Mouse (Mus musculus): ENCODE measurements at regions not wholly inside any gene's neighbourhood (a gene's known extent, or its start where the extent isn't known, plus 50 kb on each side); places are given as distances from the start of the nearest gene placed in this dataset.

DNA sequence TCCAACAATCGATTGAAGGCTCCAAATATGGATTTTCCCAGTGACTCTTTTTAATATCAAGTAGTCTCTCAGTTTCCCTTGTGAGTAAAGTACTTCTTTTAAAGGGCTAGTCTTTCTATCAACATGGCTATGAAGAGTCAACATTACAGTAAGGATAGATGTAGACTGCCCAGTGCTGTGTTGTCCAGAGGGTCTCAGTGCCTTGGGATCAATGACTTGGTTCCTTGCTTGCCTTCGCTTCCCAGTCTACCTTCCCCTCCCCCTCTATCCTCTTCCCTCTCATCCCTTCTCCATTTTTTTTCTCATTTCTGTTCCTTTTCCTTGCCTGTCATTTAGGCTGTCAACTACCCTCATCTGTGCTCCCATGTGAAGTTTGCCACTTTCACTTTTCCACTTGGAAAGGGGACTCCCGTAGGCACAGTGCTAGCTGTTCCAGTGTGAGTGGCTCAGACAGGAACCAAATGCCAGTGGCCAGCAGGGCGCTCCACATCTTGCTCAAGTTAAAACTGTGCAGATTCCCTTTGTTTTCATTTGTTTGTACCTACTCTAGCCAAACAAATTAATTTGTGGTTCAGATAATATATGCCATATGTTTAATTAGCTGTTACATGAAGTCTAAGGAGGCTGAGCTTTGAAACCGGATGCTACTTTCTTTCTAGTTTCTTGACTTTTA is 608.9 kb downstream of the Lmo4 start:
- in situ Hi-C loops (cut with MboI, MseI): no loop called here

DNA sequence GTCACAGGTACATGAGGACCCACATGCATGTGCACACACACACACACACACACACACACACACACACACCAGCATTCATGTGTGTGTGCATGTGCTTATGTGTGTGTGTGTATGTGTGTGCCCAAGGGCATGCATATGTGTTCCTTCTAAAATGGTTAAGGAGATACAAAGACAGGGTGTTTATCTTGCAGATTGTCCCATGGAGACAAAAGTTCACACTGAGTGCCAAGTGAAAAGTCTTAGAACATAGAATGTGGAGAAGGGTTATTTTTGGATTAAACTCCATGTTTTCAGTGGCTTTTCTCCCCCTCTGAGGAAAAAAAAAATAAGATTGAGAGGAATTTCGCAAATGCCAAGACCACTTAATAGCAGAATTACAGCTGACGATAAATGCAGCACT is 609.9 kb downstream of the Lmo4 start:
- in situ Hi-C loops (cut with MboI, MseI): no loop called here

DNA sequence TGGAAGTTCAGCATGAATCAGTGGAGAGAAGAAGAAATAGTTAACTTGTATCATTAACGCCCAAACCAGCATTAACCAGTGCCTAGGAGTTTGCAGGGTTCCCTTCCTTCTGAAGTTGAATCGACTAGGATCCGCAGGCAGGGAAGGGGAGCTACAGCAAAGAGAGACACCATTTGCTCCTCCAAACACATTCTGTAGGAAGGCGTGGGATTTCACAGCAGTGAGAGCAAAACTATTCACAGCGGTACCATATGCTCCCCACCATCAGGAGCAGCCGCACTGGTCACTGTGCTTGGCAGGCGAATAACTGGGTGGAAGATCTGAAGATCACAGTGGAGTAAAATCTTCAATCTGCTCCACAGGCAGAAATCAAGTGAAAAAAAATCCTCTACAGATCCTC is 610.3 kb downstream of the Lmo4 start:
- in situ Hi-C loops (cut with MboI, MseI): no loop called here

DNA sequence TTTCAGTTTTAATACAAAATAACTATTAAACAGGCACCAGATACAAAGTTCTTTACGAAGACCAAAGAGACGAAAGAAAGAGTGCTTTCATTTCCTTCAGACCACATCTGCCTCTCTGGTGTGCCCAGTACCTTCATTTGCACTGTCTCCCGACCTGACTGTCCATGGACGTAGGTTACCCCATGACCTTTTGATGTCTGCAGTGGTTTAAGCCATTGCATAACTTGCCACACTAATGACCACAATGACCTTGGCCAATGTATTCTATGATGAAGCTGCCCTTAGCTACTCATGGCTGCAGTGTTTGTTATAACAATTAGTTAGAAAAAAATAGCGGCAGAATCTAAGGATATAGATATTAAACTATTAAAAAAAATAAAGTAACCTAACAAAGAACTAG is 618.4 kb downstream of the Lmo4 start:
- in situ Hi-C loops (cut with MboI, MseI): no loop called here

DNA sequence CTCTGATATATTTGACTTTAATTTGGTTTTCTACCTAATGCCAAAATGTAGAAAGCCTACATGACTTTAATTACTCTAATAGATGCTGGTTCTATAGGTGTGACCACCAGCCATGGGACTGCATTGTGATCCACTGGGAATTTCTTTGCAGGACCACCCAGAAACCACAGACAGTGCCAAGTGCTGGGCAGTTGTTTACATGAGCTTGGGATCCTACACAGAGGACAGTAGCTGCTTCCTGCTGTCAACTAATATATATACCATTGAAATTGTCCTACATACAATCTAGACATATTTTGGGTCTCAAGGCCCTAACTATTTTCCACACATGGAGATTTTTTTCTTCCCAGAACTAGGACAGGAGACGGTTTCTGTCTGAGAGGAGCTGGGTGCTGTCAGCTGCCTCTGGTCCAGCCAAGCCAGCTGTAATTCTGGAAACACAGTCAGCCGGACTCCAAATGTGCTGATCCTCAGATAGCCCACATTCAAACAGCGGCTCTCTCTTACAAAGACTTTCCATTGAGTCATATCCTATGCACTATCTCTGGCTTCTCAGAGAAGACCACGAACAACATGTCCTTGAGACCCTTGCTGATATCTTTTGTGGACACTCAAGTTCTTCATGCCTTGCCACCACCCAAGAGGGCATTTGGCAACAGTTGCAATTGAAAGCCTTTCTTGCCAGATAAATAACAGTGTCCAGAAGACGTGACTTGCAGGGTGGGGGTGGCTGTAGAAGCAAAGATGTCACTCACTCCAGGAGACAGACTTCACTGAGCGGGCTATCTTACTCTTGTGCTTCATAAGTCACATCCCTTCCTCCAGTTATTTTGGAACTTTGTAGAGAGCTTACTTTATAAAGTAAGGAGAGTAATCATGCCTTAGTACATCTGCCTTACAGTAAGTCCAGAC is 620.1 kb downstream of the Lmo4 start:
- in situ Hi-C loops (cut with MboI, MseI): no loop called here

DNA sequence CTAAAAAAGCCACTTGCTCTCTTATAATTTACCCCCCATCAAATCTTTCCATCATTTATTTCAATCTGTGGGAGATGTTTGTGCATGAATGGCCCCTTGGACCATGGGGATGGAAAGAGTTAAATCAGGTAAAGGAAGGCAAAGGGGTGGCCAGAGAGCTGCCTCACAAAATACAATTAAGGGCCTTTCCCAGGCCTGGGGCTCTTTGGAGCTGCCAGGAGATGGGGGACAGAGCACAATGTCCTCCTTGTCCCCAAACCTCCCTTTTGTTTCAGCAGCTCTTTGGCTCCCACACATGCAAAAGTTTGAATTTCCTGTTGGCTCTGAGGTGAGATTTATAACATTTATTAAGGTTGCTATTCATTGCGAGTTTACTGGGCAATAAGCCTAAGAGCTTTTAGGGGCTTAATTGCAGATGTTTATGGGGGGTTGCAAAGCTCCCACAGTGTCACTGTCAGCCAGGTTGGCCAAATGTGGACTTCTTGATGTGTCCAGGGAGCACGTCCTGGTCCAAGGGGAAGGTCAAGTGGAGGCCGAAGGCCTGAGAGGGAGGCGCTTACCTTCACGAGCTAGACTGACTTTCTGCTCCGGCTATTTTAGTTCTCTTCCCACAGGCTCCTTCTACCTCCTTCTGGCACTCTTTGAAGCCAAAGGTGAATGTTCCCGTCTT is 628.5 kb downstream of the Lmo4 start:
- in situ Hi-C loops (cut with MboI, MseI): no loop called here

DNA sequence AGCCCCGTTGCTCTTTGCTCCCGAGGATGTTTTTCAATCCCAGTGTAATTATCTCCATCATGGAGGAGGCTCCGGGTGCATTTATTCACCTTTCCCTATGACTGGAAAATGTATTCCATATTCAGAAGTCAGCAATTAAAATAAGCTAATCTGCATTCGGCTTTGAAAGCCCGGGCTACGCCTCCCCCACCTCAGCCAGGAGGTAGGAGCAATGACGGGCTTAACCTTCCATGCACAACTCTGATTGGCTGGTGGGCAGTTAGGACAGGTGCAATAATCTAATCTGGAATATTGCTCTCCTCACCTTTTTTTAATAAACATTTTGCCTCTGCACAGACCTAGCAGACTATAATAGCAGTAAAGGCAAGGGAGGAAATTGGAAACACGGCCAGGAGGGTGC is 629.3 kb downstream of the Lmo4 start:
- in situ Hi-C loops (cut with MboI, MseI): no loop called here

DNA sequence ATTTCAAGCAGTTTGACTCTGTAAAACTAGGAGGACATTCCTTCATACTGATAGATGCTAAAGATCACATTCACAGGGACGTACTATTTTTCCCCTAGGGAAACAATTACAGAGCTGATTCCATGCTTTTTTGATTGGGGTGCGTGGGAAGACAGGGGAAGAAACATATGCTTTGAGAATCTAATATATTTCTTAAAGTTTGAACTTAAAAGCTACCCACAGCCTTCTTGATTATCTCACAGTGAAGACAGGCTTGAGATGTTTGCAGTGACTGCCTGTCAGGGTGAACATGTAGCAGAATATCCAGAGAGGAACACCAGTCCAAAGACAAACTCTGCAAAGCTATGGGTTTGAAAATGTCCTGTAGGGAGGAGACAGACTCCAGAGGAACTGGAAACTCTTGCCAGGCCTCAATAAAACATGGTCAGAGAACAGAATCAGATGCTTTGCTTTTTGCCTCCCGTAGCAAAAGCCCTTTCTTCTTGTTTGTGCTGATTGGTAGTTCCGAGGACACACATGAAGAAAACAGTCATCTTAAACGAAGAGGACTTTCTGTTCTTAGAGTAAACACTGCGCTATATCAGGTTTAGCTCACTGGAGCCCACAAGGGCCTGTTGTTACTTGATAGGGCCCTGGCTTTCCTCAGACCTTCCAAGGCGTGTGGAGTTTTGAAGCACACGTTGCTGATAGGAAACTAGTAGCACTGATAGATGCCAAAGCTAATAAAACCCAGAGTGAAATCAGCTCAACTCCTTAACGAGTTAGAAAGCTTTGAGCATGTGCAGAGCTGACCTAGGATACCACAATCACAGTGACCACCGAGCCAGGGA is 630.8 kb downstream of the Lmo4 start:
- in situ Hi-C loops (cut with MboI, MseI): no loop called here

DNA sequence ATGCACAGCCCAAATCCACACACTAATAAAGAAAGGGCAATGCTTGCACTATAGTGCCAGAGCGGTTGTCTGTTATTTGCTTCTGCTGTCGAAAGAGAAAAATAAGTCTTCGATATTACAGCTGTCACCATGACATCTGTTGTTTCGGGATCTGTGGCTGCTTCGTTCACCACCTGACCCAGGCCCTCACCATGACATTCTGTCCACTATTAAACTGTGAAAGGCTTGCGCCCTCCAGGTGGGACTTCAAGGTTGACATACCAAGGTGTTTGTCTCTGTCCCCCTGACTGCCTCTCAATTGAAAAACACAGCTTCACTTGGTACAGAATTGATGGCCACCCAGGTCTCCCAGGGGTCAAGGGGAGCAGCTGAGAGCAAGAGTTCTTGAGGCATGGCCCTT is 635.1 kb downstream of the Lmo4 start:
- in situ Hi-C loops (cut with MboI, MseI): no loop called here

DNA sequence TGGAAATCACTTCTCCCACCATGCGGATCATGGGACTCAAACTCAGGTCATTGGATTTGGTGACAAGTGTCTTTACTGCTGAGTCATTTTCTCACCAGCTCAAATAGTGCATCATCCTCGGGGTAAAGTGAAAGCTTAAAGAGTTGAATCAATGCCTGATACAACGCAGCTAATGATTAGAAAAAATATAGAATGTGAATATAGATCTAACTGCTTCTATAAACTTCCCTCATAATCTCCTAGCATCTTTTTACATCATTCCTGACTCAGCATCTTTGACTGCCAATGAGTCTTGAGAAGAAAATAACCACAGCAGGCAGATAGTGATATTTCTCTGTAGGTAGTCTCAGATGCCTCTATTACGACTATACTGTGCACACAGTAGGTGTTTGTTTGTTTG is 640.0 kb downstream of the Lmo4 start:
- in situ Hi-C loops (cut with MboI, MseI): no loop called here

DNA sequence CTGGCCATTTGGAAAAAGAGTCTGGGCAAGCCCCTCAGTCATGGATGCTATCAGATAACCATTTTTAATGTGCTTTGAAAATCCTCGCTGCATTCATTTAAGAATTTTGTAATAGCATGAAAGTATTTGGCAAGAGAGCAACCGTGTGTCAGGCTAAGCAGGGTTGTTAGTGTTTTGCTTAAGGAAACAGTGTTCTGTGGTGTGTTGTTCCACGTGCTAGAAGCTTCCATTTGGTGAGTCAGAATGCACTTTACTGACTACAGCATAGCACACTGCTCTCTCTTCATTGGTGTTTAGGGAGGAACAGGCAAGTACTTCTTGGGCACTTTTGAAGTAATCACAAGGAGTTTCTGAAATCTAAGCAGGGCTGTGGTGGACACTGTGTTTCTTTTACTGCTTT is 661.0 kb upstream of the Pkn2 start:
- in situ Hi-C loops (cut with MboI, MseI): no loop called here

DNA sequence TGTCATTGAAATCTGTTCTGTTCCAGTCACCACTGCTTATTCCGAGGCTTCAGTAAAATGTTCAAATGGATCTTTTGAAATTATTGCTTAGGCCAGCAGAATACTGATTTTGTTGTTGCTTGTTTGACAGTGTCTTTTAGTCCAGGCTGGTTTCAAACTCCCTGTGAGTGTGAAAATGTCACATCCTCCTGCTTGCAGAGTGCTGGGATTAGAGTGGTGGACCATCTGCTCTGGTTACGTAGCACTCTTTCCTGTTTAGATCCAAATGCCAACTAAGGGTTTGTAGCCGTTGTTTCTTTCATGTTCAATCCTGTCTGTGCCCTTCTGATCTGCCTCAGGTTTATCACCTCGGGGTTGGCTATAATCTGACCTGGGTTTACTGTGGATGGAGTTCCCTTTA is 646.2 kb upstream of the Pkn2 start:
- in situ Hi-C loops (cut with MboI, MseI): no loop called here

DNA sequence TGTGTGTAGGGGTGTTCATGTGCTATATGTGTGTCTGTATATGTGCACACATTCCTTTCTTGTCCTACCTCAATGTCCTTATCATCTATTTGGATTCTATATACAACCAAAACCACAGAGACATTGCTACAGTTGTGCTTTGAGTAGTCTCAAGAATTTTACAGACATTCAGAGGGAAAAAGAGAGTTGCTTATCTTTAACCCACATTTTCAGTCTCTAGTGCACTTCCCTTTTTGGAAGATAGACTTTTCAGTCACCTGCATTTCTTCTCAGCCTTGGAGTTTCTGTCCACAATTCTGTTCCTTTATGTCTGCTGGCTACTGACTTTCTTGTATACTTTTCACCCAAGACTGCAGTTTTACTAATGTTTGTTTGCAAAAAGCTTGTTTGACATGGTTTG is 645.5 kb upstream of the Pkn2 start:
- in situ Hi-C loops (cut with MboI, MseI): no loop called here

DNA sequence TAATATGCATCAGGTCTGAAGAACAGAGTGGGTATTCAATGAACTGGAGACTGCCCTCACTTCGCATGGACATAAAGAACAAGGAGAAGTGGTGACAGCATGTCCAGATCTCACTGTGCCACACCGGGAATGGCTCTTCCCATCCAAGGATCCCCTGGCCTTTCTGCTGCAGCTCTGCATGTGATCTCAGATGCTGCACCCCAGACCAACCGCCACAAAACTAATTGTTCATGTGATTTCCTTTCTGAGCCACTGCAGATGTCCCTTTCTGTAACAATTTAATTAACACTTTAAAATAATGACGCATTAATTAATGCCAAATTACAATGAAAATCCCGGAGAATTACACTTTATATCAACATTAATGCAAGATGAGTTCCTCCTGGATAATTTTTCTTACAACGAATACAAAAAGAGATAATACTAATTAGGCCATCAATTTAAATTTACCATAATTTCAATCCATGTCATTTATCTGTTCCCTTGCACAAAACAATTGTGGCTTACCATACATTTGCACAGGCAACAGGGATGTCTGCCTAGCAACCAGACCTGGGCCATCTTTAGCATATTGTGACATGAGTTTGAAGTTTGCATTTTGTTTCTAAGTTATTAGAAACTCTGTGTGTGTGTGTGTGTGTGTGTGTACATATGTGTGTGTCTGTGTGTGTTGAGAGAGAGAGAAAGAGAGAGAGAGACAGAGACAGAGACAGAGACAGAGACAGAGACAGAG is 630.9 kb upstream of the Pkn2 start:
- in situ Hi-C loops (cut with MboI, MseI): no loop called here

DNA sequence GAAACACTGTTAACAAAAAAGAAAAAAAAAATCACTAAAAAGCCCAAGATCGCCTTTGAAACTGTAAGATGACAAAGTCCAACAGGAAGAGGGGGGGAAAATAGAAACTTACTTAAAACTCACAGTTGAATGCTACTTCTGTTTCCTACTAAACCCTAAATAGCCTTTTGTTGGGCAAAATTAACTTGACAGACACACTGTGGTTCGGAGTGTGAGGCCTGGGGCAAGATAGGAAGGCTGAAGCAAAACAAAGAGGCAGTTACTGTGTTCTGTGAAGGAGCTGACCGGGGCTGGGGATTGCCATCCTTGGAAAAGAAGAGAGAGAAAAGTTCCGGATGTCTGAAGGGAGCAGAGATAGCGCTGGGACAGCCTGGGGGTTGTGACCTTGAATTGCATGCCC is 627.7 kb upstream of the Pkn2 start:
- in situ Hi-C loops (cut with MboI, MseI): loop anchor here (5.0 kb wide), 1 partner anchor 102 kb away; no protein-coding TSS in a partner anchor

DNA sequence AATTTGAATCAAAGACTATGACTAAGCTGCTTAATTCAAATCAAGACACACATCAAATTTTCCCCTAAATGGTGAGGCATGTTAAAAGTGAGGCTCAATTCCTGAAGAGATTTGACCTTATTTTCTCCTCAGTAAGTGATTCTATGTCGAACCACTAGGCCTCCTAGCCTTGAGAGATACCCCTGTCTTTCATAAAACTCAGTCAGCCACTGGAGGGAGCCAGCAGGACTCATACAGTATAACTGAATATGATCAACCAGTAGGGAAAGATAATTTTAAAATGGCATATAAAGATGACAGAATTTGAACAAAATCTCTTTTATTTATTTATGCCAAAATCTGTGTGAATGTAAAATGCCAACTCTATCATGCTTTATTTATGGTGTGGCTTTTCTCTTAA is 626.5 kb upstream of the Pkn2 start:
- in situ Hi-C loops (cut with MboI, MseI): loop anchor here (5.0 kb wide), 1 partner anchor 101 kb away; no protein-coding TSS in a partner anchor

DNA sequence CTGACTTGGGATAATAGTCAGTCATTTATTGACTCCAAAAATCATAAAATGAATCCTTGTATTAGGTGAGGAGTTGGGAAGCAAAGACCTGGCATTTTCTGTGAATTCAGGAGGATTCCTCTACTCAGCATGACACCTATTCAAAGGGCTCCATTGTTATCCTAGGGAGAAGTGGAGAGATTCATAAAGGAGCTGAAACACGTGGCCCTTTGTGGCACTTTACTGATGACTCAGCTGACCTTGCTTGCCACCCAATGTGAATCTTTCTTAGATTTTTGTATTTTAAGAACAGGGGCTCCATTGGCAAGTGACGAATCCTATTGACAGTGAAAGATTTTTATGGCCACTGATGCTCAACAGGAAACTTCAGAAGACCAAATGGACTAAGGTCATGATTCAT is 619.2 kb upstream of the Pkn2 start:
- in situ Hi-C loops (cut with MboI, MseI): no loop called here

DNA sequence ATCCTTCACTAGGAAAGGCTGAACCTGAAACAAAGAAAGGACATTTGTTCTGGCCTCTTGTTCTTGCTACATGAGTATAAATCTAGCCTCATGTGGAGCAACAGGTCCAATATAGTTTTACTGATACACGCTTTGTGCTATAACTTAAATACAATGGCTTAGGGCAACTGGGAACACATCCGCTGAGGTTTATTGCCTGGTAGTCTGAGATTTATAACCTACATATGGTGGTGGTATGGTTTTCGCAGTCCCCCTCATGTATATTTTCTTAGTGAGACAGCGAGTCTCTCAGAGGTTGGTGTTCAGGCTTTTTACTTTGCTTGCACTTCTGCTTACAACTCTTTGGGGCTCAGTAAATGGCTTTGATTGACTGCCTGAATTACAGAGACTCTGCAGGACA is 613.6 kb upstream of the Pkn2 start:
- in situ Hi-C loops (cut with MboI, MseI): no loop called here

DNA sequence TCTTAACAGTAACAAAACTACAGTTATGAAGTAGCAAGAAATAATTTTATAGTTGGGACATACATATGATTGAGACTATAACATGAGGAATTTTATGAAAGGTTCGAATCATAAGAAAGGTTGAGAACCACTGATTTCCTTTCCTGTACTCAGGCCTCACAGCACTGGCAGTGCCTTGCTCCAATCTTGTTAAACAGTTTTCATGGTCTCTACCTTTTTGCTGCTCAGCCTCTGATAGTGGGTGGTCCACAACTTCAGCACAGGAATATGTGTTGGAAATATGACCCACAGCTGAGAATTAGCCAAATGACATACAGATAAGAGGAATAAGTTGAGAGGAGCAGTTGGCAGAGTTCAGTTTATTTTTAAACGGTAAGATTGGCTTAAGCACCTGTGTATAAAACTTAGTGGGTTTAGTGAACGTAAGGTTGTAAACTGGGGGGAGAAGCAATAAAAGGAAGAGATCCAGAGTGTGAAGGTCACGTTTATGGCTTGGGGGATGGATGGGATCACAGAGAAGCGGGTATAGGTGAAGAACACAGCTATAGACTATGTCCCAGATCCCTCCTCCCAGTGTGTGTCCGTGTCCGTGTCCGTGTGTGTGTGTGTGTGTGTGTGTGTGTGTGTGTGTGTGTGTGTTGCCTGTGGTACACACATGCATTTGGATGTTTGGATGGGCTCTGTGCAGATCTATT is 596.3 kb upstream of the Pkn2 start:
- in situ Hi-C loops (cut with MboI, MseI): no loop called here

DNA sequence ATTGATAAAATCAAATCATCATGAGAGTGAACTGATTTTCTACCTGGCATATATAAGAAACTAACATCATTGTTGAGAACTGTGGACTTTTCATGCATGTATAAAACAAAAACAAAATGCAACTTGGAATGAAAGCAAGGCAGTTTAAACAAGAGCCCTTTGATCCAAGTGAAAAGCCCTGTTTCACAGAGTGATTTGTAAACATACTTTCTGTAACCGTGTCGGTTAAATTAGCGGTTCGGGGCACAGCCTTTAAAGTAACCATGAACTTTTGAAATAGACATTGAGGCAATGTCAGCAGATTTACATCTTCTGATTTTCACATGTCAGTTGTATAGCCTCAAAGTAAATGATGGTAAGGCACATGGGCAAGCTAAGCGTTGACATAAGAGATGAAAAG is 593.7 kb upstream of the Pkn2 start:
- in situ Hi-C loops (cut with MboI, MseI): no loop called here
